Mouse (Mus musculus) kidney, adult 2 months (tissue): ENCODE measurements at regions not wholly inside any gene's neighbourhood (a gene's known extent, or its start where the extent isn't known, plus 50 kb on each side); places are given as distances from the start of the nearest gene placed in this dataset.
"Not testable (repeated sequence)": the region's sequence is repeated elsewhere in the genome, so short reads cannot be mapped to it uniquely, and the experiment has no call there.

Source experiments
- DNase-seq: peaks from one replicate; pipeline ENCODE4 v3.0.0; 2021
- H3K27ac ChIP-seq: fragments of 200-500 bp; 2 replicates; pipeline ENCODE4 v1.5.1; 2012; ENCODE audit warnings: low read depth, low read length, control low read depth, inconsistent platforms; ENCODE audit not compliant: insufficient read depth
- H3K27me3 ChIP-seq: fragments of 200-500 bp; replicated peaks from 2 replicates; pipeline ENCODE4 v1.6.1; 2012; ENCODE audit warnings: mild to moderate bottlenecking, moderate library complexity, low read length, inconsistent platforms; ENCODE audit not compliant: control insufficient read depth, insufficient read depth
- H3K36me3 ChIP-seq: fragments of 200-500 bp; 2 replicates; pipeline ENCODE4 v1.6.1; 2012; ENCODE audit warnings: mild to moderate bottlenecking, moderate library complexity, low read length, inconsistent platforms; ENCODE audit not compliant: control insufficient read depth, insufficient read depth
- H3K4me1 ChIP-seq: fragments of 200-500 bp; 2 replicates; pipeline ENCODE4 v1.6.1; 2011; ENCODE audit warnings: low read length; ENCODE audit not compliant: control insufficient read depth, insufficient read depth
- H3K4me3 ChIP-seq: fragments of 200-500 bp; 2 replicates; pipeline ENCODE4 v1.5.1; 2011; ENCODE audit warnings: mild to moderate bottlenecking, low read depth, low read length, control low read depth; ENCODE audit not compliant: insufficient read depth
- CTCF ChIP-seq: fragments of 200-500 bp; conservative IDR thresholded peaks from 2 replicates; pipeline ENCODE4 v1.5.1; 2011; ENCODE audit warnings: low read depth, mild to moderate bottlenecking, control low read depth, low read length, moderate library complexity, mixed read lengths; ENCODE audit not compliant: insufficient read depth, insufficient read length
- POLR2A ChIP-seq: fragments of 200-500 bp; IDR thresholded peaks from one replicate; pipeline ENCODE4 v1.6.1; 2011; ENCODE audit warnings: low read depth, low read length, control low read depth
- WGBS: fragments of 180-500 bp; shearing (Covaris S2); methylation state at CpG from one replicate; pipeline ENCODE4 v1.1.7; 2018; 5-methylcytosine and 5-hydroxymethylcytosine counted together

GRCm38 (mm10) chr14:15842024-15842599 is 403.3 kb upstream of the Lrrc3b start:
- TF ChIP-seq CTCF: no peak
- TF ChIP-seq POLR2A: no peak
- no peaks in the 10 kb centered on the region for H3K4me1 ChIP-seq
- no peak for DNase-seq
- no peak overlapping the region for H3K4me3 ChIP-seq
- no peak overlapping the region for H3K27ac ChIP-seq
- 53% methylated on average over 1 of the region's 1 CpGs for WGBS
- no peaks in the 10 kb centered on the region for H3K27me3 ChIP-seq
- no peaks in the 10 kb centered on the region for H3K36me3 ChIP-seq

- Histone ChIP-seq H3K4me3 (no peak overlapping the region), H3K36me3 (no peaks in the 10 kb centered on the region), H3K27ac (no peak overlapping the region), H3K27me3 (no peaks in the 10 kb centered on the region), H3K4me1 (no peaks in the 10 kb centered on the region)
- TF ChIP-seq POLR2A (no peak), CTCF (no peak)
- DNase-seq: no peak
- 77% methylated on average over 3 of the region's 3 CpGs for WGBS
Measured at GRCm38 (mm10) chr14:15868520-15868919, 380.6 kb upstream of the Ngly1 start.

GRCm38 (mm10) chr14:15872013-15872412 is 377.1 kb upstream of the Ngly1 start:
- no peak for DNase-seq
- H3K4me3 ChIP-seq: no peak overlapping the region
- no peak overlapping the region for H3K27ac ChIP-seq
- no peaks in the 10 kb centered on the region for H3K4me1 ChIP-seq
- H3K27me3 ChIP-seq: no peaks in the 10 kb centered on the region
- WGBS: 88% methylated on average over 2 of the region's 2 CpGs
- TF ChIP-seq POLR2A (no peak), CTCF (no peak)
- no peaks in the 10 kb centered on the region for H3K36me3 ChIP-seq

DNA sequence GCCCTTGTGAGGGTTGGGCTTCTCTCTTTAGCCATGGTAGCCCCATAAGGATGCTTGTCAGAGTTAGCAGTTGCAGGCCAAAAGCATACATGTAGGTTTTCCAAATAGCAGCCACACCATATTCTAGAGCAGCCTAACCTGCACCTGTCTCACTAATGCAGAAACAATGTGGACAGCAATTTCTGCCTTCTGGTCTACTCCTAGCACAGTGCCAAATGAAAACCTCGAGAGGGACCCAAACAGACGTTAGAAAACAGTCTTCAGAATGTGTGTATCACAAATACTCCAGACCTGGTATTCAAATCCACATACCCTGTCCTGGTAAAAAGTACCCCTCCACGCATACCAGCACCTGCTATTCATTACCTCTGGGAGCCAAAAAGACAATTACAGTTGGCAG is 368.9 kb upstream of the Ngly1 start:
- H3K27me3 ChIP-seq: no peaks in the 10 kb centered on the region
- no peak for DNase-seq
- H3K36me3 ChIP-seq: no peaks in the 10 kb centered on the region
- no peak overlapping the region for H3K27ac ChIP-seq
- no peaks in the 10 kb centered on the region for H3K4me1 ChIP-seq
- H3K4me3 ChIP-seq: no peak overlapping the region
- TF ChIP-seq CTCF: no peak
- TF ChIP-seq POLR2A: no peak
- WGBS: 85% methylated on average over 3 of the region's 3 CpGs

- WGBS: 54% methylated on average over 1 of the region's 1 CpGs
- H3K4me1 ChIP-seq: no peaks in the 10 kb centered on the region
- DNase-seq: peak; percentile 27
- H3K4me3 ChIP-seq: no peak overlapping the region
- no peak overlapping the region for H3K27ac ChIP-seq
- H3K27me3 ChIP-seq: no peaks in the 10 kb centered on the region
- peak; percentile 57 for TF ChIP-seq CTCF
- no peak for TF ChIP-seq POLR2A
- no peaks in the 10 kb centered on the region for H3K36me3 ChIP-seq
Measured at GRCm38 (mm10) chr14:15881284-15881683, 367.8 kb upstream of the Ngly1 start.

GRCm38 (mm10) chr14:15884641-15885340 is 364.3 kb upstream of the Ngly1 start:
- no peak for DNase-seq
- Histone ChIP-seq H3K4me1 (no peaks in the 10 kb centered on the region), H3K27ac (no peak overlapping the region), H3K27me3 (no peaks in the 10 kb centered on the region), H3K4me3 (no peak overlapping the region), H3K36me3 (no peaks in the 10 kb centered on the region)
- 45% methylated on average over 2 of the region's 2 CpGs for WGBS
- TF ChIP-seq POLR2A (no peak), CTCF (no peak)

GRCm38 (mm10) chr14:15897098-15897497 is 352.0 kb upstream of the Ngly1 start:
- Histone ChIP-seq H3K4me3 (no peak overlapping the region), H3K36me3 (no peaks in the 10 kb centered on the region), H3K4me1 (no peaks in the 10 kb centered on the region), H3K27ac (no peak overlapping the region), H3K27me3 (no peaks in the 10 kb centered on the region)
- 41% methylated on average over 1 of the region's 1 CpGs for WGBS
- DNase-seq: no peak
- TF ChIP-seq POLR2A (no peak), CTCF (no peak)

DNA sequence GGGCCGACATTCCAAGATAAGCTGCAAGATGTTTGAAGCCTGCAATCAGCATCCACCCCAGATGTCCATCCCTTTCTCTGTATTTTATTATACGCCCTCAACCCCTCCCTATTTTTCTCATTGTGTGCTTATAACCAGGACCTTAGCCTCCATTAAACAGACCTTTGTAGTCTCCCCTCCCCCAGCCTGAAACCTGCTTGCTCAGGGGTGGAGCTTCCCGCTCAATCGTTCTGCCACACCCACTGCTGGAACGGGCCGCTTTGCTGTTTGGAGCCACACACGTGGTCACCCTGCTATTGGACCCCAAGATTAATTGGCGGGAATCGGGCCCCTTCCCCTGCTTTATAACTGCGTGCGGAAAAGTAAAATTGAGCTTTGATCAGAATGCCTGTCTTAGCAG is 342.7 kb upstream of the Ngly1 start:
- not testable (repeated sequence) for H3K27me3 ChIP-seq, H3K4me3 ChIP-seq, H3K36me3 ChIP-seq, H3K4me1 ChIP-seq, H3K27ac ChIP-seq, DNase-seq
- WGBS: 86% methylated on average over 11 of the region's 11 CpGs

- H3K27me3 ChIP-seq, H3K36me3 ChIP-seq, H3K4me1 ChIP-seq, DNase-seq, H3K27ac ChIP-seq, H3K4me3 ChIP-seq: not testable (repeated sequence)
- WGBS: 67% methylated on average over 4 of the region's 4 CpGs
Measured at GRCm38 (mm10) chr14:15913206-15913605, 335.9 kb upstream of the Ngly1 start.
